Mouse (Mus musculus): ENCODE data around the gene Umad1.
"Not testable (repeated sequence)": the region's sequence is repeated elsewhere in the genome, so short reads cannot be mapped to it uniquely, and the experiment has no call there.

Umad1 gene

GRCm38 (mm10) chr6:8312554-8312953, 53.5 kb downstream of the Umad1 start:
- DNase-seq (ENCODE audit: low spot score in 2 of 2): no peak

DNA sequence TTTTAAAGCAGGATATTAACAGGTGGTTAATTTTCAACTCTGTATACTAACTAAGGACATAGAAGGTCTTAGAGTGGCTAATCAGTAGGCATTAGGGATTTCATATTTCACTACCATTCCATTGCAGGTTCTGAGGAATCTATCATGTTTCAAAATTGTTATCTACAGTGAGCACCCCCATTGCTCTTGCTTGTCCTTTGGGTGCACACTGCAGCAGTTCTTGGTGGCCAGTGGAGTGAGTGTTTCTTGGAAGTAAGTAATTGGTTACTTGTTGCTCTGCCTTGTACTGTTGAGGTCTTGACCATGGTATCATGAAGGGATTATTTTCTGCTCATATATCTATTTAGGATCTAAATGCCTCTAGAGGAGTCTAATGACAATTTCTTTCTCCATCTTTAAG, 57.1 kb downstream of the Umad1 start:
- DNase-seq (ENCODE audit: low spot score in 2 of 2): no peak

DNA sequence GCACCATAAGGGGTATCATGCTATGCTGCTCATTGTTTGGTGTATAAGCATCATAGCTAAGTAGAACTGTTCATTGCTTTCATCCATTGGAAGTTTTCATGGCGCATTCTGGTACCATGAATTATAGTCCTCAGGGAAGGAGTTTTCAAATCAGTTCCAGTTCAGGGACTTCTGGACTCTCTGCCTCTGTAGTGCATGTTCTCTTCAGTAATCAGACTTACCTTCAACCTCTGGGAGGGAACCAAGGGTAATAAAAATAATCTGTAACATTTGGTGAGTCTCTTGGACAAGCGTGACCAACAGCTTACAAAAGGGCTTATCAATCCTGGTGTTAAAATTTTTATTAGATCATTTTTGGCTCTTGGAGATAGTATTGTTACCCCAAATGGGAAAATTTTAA, 60.5 kb downstream of the Umad1 start:
- DNase-seq (ENCODE audit: low spot score in 2 of 2): no peak

- not testable (repeated sequence) for DNase-seq (ENCODE audit: low spot score in 2 of 2)
Observed at GRCm38 (mm10) chr6:8331496-8331895, 72.4 kb downstream of the Umad1 start.

GRCm38 (mm10) chr6:8333380-8333779, 74.3 kb downstream of the Umad1 start:
- no peak for DNase-seq (ENCODE audit: low spot score in 2 of 2)

DNA sequence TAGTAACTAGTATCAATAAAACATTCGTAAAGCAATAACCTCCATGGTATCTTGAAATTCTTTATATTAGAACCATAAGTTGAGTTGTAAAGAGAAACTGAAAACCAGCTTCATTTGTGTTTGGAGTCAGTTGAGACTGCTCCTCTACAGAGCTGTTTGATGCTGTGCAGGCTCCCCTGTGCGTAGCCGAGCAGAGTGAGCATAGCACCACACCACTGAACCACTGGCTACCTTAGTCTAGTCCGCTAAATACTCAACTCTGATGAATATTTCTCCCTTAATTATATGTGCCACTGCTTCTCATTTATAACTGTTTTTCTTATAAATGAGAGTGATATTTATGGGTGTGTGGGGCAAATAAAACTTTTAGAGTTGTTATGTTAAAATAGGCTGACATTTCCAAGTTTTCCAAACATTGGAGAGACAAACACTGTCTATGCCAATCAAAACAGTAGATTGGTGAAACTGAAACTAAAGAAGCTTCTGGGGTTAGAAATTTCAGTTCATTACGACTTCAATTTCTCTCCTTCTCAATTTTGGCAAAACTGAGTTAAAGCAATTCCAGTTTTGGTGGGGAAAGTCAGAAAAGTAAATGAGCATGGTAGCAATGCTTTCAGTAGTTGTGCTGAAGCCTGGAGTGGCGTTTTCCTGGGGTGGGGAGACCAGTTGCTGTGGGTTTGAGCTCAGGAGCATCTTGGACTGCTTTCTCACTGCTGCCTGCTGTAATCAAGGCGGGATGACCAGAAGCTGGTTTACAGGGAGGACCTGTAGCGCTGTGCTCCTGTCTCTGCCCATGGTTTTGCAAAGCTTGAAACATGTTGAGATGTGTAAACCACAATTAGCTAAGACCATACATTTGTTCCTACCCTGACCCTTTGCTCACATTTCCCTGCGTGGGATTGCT, 77.7 kb downstream of the Umad1 start:
- no peak for DNase-seq (ENCODE audit: low spot score in 2 of 2)

DNA sequence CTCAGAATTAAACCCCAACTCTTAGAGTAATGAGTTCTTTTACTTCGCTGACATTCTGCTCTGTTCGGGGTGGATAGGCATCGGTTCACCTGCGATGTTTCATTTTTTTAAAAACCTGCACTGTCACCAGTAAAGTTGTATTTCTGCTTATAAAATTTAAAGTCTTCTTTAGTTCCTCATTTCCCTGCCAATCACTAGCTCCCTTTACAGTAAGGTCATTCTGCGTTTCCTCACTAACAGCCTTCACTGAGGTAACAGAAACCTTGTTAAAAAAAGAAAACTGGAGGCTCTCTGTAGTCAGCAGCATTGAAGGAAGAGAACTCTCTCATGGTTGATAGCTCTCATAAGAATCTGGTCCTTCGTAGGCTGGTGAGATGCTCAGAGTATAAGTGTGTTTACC, 80.4 kb downstream of the Umad1 start:
- no peak for DNase-seq (ENCODE audit: low spot score in 2 of 2)

GRCm38 (mm10) chr6:8343271-8343670, 84.2 kb downstream of the Umad1 start:
- DNase-seq (ENCODE audit: low spot score in 2 of 2): no peak

- no peak for DNase-seq (ENCODE audit: low spot score in 2 of 2)
Observed at GRCm38 (mm10) chr6:8345219-8345856, 86.2 kb downstream of the Umad1 start.

- no peak for DNase-seq (ENCODE audit: low spot score in 2 of 2)
Observed at GRCm38 (mm10) chr6:8347154-8347553, 88.1 kb downstream of the Umad1 start.

- no peak for DNase-seq (ENCODE audit: low spot score in 2 of 2)
Observed at GRCm38 (mm10) chr6:8348344-8348743, 89.3 kb downstream of the Umad1 start.

DNA sequence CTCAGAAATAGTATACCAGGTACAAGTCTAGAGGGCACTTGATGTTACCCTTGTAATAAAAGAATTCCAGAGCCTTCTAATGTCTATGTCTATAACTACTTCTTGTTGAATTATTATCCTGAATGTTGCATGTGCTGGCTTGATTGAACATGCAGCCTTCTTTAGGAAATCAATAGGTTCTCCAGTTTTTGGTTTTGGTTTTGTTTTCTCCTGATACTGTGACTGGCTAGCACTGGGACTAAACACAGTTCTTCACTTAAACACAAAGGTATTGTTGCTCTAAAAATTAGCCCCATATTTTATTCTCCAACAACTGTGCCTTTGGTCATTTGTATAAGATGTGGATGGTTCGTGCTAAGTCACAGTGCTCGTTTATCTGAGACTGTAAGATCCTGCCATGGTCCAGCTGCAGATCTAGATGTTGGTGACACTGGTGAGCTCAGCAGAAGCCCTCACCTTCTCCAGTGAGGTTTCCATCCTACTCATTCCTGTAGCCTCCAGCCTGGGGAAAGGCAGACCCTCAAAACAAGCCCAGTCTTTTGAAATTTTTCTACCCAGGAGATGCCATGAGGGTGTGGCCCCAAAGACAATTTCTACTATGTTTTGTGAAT, 90.1 kb downstream of the Umad1 start:
- no peak for DNase-seq (ENCODE audit: low spot score in 2 of 2)

DNA sequence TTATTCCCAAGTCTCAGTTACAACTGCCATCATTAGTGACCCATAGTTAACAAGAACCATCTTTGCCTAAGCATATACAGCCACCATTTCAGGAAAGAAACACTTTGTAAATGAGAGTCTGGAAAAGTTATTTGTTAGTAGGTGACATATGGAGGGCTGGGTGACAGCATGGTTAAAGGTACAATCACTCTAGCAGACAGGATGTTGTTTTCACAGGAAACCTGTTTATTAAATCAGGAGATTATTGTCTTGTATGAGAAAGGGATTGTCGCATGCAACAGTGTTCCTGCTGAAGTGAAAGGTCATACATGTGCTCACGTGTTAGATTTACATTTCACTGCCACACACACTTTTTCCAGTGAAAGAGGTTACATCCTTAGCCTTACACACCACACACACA, 92.4 kb downstream of the Umad1 start:
- DNase-seq (ENCODE audit: low spot score in 2 of 2): no peak

GRCm38 (mm10) chr6:8352533-8353168, 93.6 kb downstream of the Umad1 start:
- DNase-seq (ENCODE audit: low spot score in 2 of 2): no peak

DNA sequence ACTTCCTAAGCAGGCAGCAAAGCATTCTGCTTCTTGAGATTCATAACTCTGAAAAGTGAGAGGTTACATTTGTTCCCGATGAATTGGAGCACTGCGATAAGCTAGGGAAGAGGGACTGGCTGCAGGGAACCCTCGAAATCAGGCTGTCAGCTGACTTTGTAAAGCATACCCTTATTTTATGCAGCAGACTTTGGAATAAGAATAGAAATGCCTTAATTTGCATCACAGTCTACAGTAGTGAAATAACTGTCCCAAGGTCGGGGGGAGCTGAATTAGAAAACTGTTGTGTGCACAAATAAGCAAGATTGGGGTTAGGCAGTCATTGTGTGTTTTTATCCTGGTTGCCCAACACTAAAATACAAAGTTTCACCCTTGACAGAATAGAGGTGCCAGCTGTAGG, 94.4 kb downstream of the Umad1 start:
- DNase-seq (ENCODE audit: low spot score in 2 of 2): no peak

DNA sequence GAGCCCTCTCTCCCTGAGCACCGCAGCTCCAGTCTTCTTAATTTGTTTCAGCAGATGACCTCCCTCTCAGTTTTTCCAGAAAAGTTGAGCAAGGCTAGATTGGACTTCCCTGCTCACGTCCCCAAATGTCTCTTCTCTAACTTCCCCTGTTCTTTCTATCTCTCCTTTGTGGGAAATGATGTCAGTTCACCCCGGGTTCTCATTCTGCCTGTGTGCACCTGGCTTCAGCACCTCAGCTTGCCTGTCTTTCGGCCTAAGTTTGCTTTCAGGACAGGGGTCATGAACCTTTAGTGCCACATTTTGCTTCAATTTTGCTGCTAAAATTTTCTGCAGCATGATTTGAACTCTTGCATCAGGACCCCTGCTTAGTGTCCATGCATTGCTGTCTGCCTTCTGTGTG, 95.8 kb downstream of the Umad1 start:
- DNase-seq (ENCODE audit: low spot score in 2 of 2): no peak

DNA sequence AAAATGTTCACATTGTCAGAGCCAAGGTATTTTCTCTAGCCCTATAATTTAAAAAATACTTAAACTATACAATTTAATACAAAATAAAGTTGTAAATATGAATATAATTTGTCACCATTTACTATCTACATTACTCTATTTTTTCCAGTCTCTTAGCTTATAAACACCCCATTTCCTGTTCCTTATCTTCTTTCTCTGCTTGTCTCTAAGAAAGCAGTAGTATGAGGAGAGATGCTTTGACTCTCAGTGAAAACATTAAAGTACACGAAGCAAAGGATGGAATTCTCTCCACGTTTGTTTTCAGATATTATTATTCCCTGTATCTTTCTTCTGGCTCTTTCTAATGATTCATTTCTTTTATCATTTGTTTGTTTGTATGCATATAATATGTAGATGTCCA, 99.1 kb downstream of the Umad1 start:
- DNase-seq (ENCODE audit: low spot score in 2 of 2): no peak

DNA sequence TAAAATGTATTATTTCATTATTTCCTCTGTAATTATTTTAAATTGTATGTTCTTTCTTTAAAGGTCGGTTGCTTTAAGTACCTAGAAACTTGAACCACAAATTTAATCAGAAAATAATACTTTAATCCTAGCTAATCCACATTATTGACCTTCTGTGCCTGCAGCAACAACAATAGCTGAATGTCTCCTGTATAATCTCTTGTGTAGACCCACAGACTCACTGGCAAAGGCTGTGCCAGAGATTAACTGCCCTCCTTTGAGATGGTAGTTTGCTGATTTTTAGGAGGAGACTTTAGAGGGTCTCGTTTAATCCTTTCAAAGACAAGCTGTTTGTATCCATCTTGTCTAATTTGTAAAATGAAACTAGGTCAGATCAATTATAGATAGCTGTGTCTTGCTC, 99.7 kb downstream of the Umad1 start:
- no peak for DNase-seq (ENCODE audit: low spot score in 2 of 2)

DNA sequence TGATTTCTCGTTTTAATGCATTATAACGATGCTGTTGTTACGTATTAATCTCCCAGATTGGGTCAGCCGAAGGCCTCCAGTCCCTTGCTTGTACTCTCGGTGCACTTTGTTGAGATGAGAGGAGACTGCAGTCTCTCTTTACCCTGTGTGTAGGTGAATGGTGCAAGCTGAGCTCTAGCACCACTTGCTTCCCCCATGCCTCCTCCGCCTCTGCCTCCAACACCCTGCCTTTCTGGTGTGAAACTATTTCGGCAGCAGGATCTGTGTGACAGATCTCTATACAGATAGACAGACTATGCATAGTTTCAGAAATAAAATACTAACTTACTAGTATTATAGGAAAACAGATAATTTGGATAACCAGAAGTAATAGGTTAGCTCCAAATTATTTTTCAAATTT, 101.7 kb downstream of the Umad1 start:
- no peak for DNase-seq (ENCODE audit: low spot score in 2 of 2)

DNA sequence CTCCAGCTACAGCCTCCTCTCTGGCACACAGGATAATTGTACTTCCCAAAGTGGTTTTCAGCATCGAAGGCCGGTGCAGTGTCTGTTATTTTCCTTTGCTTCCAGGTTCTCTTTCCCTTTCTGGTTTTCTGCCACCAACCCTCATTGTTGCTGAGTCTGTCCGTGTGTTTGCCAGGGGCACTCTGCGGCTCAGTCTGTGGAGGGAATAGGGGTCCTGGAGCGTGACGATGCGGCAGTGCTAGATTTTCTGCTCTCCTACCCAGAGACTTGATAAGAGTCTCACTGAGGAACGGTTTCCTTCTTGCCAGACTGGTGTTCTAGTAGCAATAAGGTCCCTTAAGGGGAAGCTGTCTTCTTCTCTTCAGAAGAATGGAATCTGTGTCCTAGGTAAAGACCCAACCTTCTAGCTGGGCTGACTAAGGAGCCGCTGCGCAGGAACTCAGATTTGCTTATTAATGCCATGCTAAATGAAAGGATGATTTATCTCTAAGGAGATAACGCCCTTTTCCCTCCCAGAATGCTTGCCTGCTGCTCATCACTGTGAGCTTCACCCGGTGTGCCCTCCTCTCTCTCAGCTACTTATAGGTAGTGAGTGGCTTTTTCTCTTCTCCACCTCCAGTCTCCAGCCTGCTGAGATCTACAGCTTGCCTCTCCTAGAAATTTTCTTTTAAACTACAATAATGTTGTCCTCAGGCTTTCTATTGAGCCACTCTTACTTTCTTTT, 105.1 kb downstream of the Umad1 start:
- DNase-seq (ENCODE audit: low spot score in 2 of 2): no peak

DNA sequence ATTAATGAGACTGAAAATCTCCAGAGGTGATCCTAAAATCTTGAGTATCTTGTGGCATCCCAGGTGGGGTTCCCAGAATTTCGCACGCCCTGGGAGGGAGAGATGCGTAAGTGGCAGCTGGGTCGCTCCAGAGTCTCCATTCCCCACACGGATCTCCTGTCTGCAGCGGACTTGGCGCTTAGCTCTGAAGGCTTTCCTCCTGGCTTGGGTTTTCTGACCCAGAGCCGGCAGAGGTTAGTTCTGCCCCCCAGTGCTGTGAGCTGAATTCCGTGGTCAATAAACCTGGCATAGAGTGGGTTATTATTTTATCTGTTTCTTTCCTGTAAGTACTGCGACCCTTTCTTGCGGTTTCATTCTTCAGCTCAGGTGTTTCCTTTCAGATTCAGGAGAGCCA, 105.7 kb downstream of the Umad1 start:
- no peak for DNase-seq (ENCODE audit: low spot score in 2 of 2)

DNA sequence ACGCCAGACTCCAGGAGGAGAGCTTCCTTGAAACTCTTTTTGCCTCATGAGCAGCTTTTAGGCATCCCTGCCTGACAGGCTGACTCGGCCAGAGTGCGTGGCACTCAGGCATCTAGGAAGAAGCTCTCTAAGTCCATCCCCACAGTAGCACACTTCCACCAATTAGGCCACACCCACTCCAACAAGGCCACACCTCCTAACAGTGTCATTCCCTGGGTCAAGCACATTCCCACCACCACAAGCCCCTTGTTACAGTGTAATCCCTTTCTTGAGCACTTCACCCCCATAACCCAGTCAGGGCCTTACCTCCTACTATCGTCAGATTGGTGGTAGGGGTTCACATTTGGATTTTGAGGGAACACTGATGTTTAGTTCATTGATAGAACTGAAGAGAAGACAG, 108.6 kb downstream of the Umad1 start:
- no peak for DNase-seq (ENCODE audit: low spot score in 2 of 2)
